In genomic region chr17:29370984-29371723, GRCm38 (mm10) we compare ENCODE assay signal across 9 mouse cellular contexts. TPM values are rescaled to one million over a fixed set of nuclear protein-coding genes. Genes with fewer than 3 reads are reported as not detected.
DNase-seq lines count a peak whose midpoint lies in the region; ATAC-seq and TF ChIP-seq lines count a peak whose summit lies in the region.
"Had no signal": no experiment of that assay in that cellular context is flagged by ENCODE, and none has a peak within 500 bp of the region (broad histone marks: within the 10 kb centered on the region; RNA-seq: fewer than 3 reads in every experiment).

No protein-coding gene starts in this region.

- DNase-seq in c-Kit-negative CD71-positive TER-119-positive erythroid progenitor cells, embryonic 14.5 days (ENCODE audit: low read depth, low spot score) = peak; percentile 72
- DNase-seq in forebrain, embryonic 10.5 days (ENCODE audit: extremely low spot score, low spot score) = peak; percentile 93
- peak; percentile 92 to 95 for DNase-seq in heart, postnatal 36 days
- DNase-seq in layer of hippocampus, adult 2 months (ENCODE audit: low spot score in 2 of 2) = peak; percentile 90 to 97
- peak; percentile 97 for DNase-seq in lung, embryonic 14.5 days
- peak; percentile 77 to 78 for DNase-seq in thymus, adult 18-20 months

- H3K4me2 ChIP-seq in lung, embryonic 14.5 days = no peak overlapping the region
- H3K4me2 ChIP-seq: heart, embryonic 15.5 days had no signal

- no peak for TF ChIP-seq POLR2A in olfactory bulb, adult 2 months (IDR thresholded peaks at IDR 0.05; ENCODE audit: insufficient read depth, low read depth, low read length)

- no peaks in the 10 kb centered on the region for H3K36me3 ChIP-seq in E14TG2a.4 (ENCODE audit: insufficient read depth, low read length)
- H3K36me3 ChIP-seq in forebrain, embryonic 10.5 days (replicated peaks) = no peaks in the 10 kb centered on the region
- no peaks in the 10 kb centered on the region for H3K36me3 ChIP-seq in lung, embryonic 14.5 days (ENCODE audit: insufficient read depth)
- H3K36me3 ChIP-seq: heart, embryonic 15.5 days had no signal

- peak; percentile 76 for TF ChIP-seq CTCF in E14TG2a.4 (conservative IDR thresholded peaks at IDR 0.05; ENCODE audit: low read length)
- peak; percentile 96 for TF ChIP-seq CTCF in layer of hippocampus, adult 2 months (conservative IDR thresholded peaks at IDR 0.05)
- TF ChIP-seq CTCF in lung, embryonic 14.5 days (IDR thresholded peaks at IDR 0.05; ENCODE audit: low read depth) = peak; percentile 100
- peak; percentile 98 for TF ChIP-seq CTCF in olfactory bulb, adult 2 months (IDR thresholded peaks at IDR 0.05; ENCODE audit: insufficient read depth, low read depth, low read length)

- H3K4me1 ChIP-seq in E14TG2a.4 (replicated peaks; ENCODE audit: low read depth, low read length) = peaks cover 46% of the 10 kb centered on the region
- H3K4me1 ChIP-seq in forebrain, embryonic 10.5 days = peaks cover 22% of the 10 kb centered on the region
- no peaks in the 10 kb centered on the region for H3K4me1 ChIP-seq in lung, embryonic 14.5 days (ENCODE audit: insufficient read depth)
- H3K4me1 ChIP-seq in olfactory bulb, adult 2 months (ENCODE audit: control insufficient read depth, insufficient read depth, low read length) = no peaks in the 10 kb centered on the region

- H3K9me3 ChIP-seq in E14TG2a.4 (ENCODE audit: low read length) = no peaks in the 10 kb centered on the region
- no peaks in the 10 kb centered on the region for H3K9me3 ChIP-seq in forebrain, embryonic 10.5 days
- H3K9me3 ChIP-seq in lung, embryonic 14.5 days (ENCODE audit: low read depth, low read length) = no peaks in the 10 kb centered on the region
- H3K9me3 ChIP-seq: heart, embryonic 15.5 days had no signal

- H3K9ac ChIP-seq in lung, embryonic 14.5 days = no peak overlapping the region
- H3K9ac ChIP-seq: heart, embryonic 15.5 days had no signal

- peak overlapping the region; percentile 45 for H3K27ac ChIP-seq in forebrain, embryonic 10.5 days
- no peak overlapping the region for H3K27ac ChIP-seq in layer of hippocampus, adult 2 months
- H3K27ac ChIP-seq in lung, embryonic 14.5 days (ENCODE audit: low read depth) = no peak overlapping the region
- H3K27ac ChIP-seq in olfactory bulb, adult 2 months (ENCODE audit: insufficient read depth, low read depth, low read length) = no peak overlapping the region
- H3K27ac ChIP-seq: heart, embryonic 15.5 days had no signal

- intact Hi-C loops in heart, postnatal 36 days (cut with DNase I) = loop anchor here (1.0 to 2.0 kb wide), 5 partner anchors 32 to 194 kb away; partner anchors contain the start of gene BC004004

- peak; percentile 36 for ATAC-seq in lung, embryonic 14.5 days (ENCODE audit: insufficient read depth)

- WGBS in forebrain, embryonic 10.5 days = 6% methylated on average over 5 of the region's 5 CpGs
- 5% methylated on average over 5 of the region's 5 CpGs for WGBS in lung, embryonic 14.5 days
- WGBS in olfactory bulb, adult 2 months = 11% methylated on average over 5 of the region's 5 CpGs

- no peak overlapping the region for H3K4me3 ChIP-seq in E14TG2a.4 (replicated peaks; ENCODE audit: low read length)
- no peak overlapping the region for H3K4me3 ChIP-seq in forebrain, embryonic 10.5 days
- H3K4me3 ChIP-seq in layer of hippocampus, adult 2 months = no peak overlapping the region
- no peak overlapping the region for H3K4me3 ChIP-seq in lung, embryonic 14.5 days (ENCODE audit: low read depth, low read length)
- no peak overlapping the region for H3K4me3 ChIP-seq in olfactory bulb, adult 2 months (ENCODE audit: insufficient read depth, low read depth, low read length)
- H3K4me3 ChIP-seq: heart, embryonic 15.5 days had no signal

- peaks cover 13% of the 10 kb centered on the region for H3K27me3 ChIP-seq in E14TG2a.4 (ENCODE audit: insufficient read depth, low read length)
- peaks cover 25% of the 10 kb centered on the region for H3K27me3 ChIP-seq in forebrain, embryonic 10.5 days (ENCODE audit: poor library complexity, severe bottlenecking)
- 0 out of 2 replicates have a peak, but pooled peaks cover 2% of the 10 kb centered on the region for H3K27me3 ChIP-seq in lung, embryonic 14.5 days (ENCODE audit: insufficient read depth, low read length)

RNA-seq across cellular contexts. Expression of gene Fgd2, which starts 10.4 kb away (rescaled TPM):
- polyA plus RNA-seq in forebrain, embryonic 10.5 days (2016; fragmentation: Nextera tagmentation; extraction: Ambion mirVana) = 5.4 and 6.3 TPM in 2 replicates
- 1 to 10 TPM; 3.5 to 4.5 TPM for total RNA-seq in heart, postnatal 36 days (2021)
- 1 to 10 TPM; 3.8 to 4.4 TPM for total RNA-seq in layer of hippocampus, adult 2 months (2021)
- 15.7 and 19.2 TPM in 2 replicates for polyA plus RNA-seq in lung, embryonic 14.5 days (2014; fragmentation: Nextera tagmentation; extraction: Ambion mirVana)
- not detected in 2 replicates for polyA plus RNA-seq in olfactory bulb, adult 2 months (2012; ENCODE audit: insufficient read depth, insufficient read length, low replicate concordance, missing spikeins)

RNA-seq across cellular contexts. Expression of gene Mtch1, which starts 23.4 kb away (rescaled TPM):
- 255 and 270 TPM in 2 replicates for polyA plus RNA-seq in forebrain, embryonic 10.5 days (2016; fragmentation: Nextera tagmentation; extraction: Ambion mirVana)
- total RNA-seq in heart, postnatal 36 days (2021) = 100 to 1,000 TPM; 201 to 211 TPM
- 100 to 1,000 TPM; 587 to 618 TPM for total RNA-seq in layer of hippocampus, adult 2 months (2021)
- polyA plus RNA-seq in lung, embryonic 14.5 days (2014; fragmentation: Nextera tagmentation; extraction: Ambion mirVana) = 381 and 395 TPM in 2 replicates
- not detected in 2 replicates for polyA plus RNA-seq in olfactory bulb, adult 2 months (2012; ENCODE audit: insufficient read depth, insufficient read length, low replicate concordance, missing spikeins)

RNA-seq across cellular contexts. Expression of gene Pi16, which starts 53.7 kb away (rescaled TPM):
- 0.71 and 0.73 TPM in 2 replicates for polyA plus RNA-seq in forebrain, embryonic 10.5 days (2016; fragmentation: Nextera tagmentation; extraction: Ambion mirVana)
- 10 to 100 TPM; 35.9 to 42.4 TPM for total RNA-seq in heart, postnatal 36 days (2021)
- total RNA-seq in layer of hippocampus, adult 2 months (2021) = 1 to 10 TPM in 1 of 2 experiments, under 1 TPM in 1; 0.74 to 1.1 TPM
- 0.14 TPM in 2 replicates for polyA plus RNA-seq in lung, embryonic 14.5 days (2014; fragmentation: Nextera tagmentation; extraction: Ambion mirVana)
- polyA plus RNA-seq in olfactory bulb, adult 2 months (2012; ENCODE audit: insufficient read depth, insufficient read length, low replicate concordance, missing spikeins) = not detected in 2 replicates
